Mouse (Mus musculus): ENCODE results near the gene Esyt2.

GRCm38 (mm10) chr12:116308612-116309011, 27.6 kb downstream of the Esyt2 start:
- TF ChIP-seq GATA1 (IDR thresholded peaks at IDR 0.05; ENCODE audit: low read length) (no peak), TAL1 (IDR thresholded peaks at IDR 0.05; ENCODE audit: low read length) (no peak)
